Mouse (Mus musculus) ovary, adult 18-20 months (tissue): Measurements from ENCODE around the gene Ptpn18.
A peak's percentile ranks its signal among the peaks of the same experiment; 100 is the strongest.
"Not testable (repeated sequence)": the region's sequence is repeated elsewhere in the genome, so short reads cannot be mapped to it uniquely, and the experiment has no call there.

Experiments used
- DNase-seq: peaks from one replicate; pipeline ENCODE4 v3.0.0; 2022; ENCODE audit warnings: low spot score, mixed read lengths

Gene Ptpn18

GRCm38 (mm10) chr1:34459284-34460060 lies at the start of gene Ptpn18:
Gene Ptpn18 (plus strand): TSS chr1:34459762.
- DNase-seq = peak; percentile 80

- no peak for DNase-seq
Measured at GRCm38 (mm10) chr1:34428466-34428865, 31.1 kb upstream of the Ptpn18 start.

- DNase-seq = no peak
Measured at GRCm38 (mm10) chr1:34429281-34429680, 30.3 kb upstream of the Ptpn18 start.

- DNase-seq = no peak
Measured at GRCm38 (mm10) chr1:34430981-34431380, 28.6 kb upstream of the Ptpn18 start.

GRCm38 (mm10) chr1:34431431-34431830 lies 28.1 kb upstream of the Ptpn18 start:
- no peak for DNase-seq

GRCm38 (mm10) chr1:34432411-34432775 lies 27.2 kb upstream of the Ptpn18 start:
- DNase-seq = no peak

- DNase-seq = no peak
Measured at GRCm38 (mm10) chr1:34432776-34433481, 26.6 kb upstream of the Ptpn18 start.

- no peak for DNase-seq
Measured at GRCm38 (mm10) chr1:34433891-34434521, 25.6 kb upstream of the Ptpn18 start.

- peak; percentile 72 for DNase-seq
Measured at GRCm38 (mm10) chr1:34434660-34435160, 24.9 kb upstream of the Ptpn18 start.

GRCm38 (mm10) chr1:34435371-34436120 lies 24.0 kb upstream of the Ptpn18 start:
- no peak for DNase-seq

- no peak for DNase-seq
Measured at GRCm38 (mm10) chr1:34436374-34436773, 23.2 kb upstream of the Ptpn18 start.

- not testable (repeated sequence) for DNase-seq
Measured at GRCm38 (mm10) chr1:34437366-34437765, 22.2 kb upstream of the Ptpn18 start.

- no peak for DNase-seq
Measured at GRCm38 (mm10) chr1:34438381-34439051, 21.0 kb upstream of the Ptpn18 start.

- DNase-seq = peak; percentile 94
Measured at GRCm38 (mm10) chr1:34439215-34439960, 20.2 kb upstream of the Ptpn18 start, which contains the start of the genes Ccdc115 and Imp4. Gene Ccdc115 (minus strand): TSS chr1:34439672. Gene Imp4 (plus strand): TSS chr1:34439851.

- no peak for DNase-seq
Measured at GRCm38 (mm10) chr1:34439961-34440630, 19.5 kb upstream of the Ptpn18 start.

GRCm38 (mm10) chr1:34443124-34443523 lies 16.4 kb upstream of the Ptpn18 start:
- no peak for DNase-seq

- DNase-seq = no peak
Measured at GRCm38 (mm10) chr1:34458431-34458830, 1.1 kb upstream of the Ptpn18 start.

GRCm38 (mm10) chr1:34460061-34460441 lies 489 bp downstream of the Ptpn18 start:
- no peak for DNase-seq

GRCm38 (mm10) chr1:34462766-34463165 lies 3.2 kb downstream of the Ptpn18 start:
- no peak for DNase-seq

- DNase-seq = no peak
Measured at GRCm38 (mm10) chr1:34464310-34464817, 4.8 kb downstream of the Ptpn18 start.
